Mouse (Mus musculus): ENCODE results near the gene Kcnq1. TPM values are rescaled to one million over a fixed set of nuclear protein-coding genes. Genes with fewer than 3 reads are reported as not detected.

Gene Kcnq1
- polyA plus RNA-seq, 1 experiment from 2014 or later, result 17.8 TPM

DNA sequence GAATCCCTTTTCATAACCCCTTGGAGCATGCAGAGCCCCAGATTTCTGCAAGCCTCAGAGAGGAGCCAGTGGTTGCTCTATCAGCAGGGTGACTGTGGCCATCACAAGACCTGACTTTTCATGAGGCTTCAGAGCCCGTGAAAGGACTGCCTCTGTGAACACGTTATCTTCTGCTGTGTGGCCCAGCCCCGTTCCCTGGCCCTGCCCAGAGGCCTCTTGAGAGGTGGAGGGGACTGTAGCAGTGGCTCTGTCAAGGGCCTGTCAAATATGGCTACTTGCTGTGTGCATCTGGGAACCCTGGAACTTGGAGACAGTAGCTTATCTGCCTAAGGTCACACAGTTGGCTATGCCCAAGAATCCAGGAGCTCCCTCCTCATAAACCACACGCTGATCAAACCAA, 5.6 kb downstream of the Kcnq1 start:
- 46% methylated on average over 4 of the region's 4 CpGs for WGBS
- H3K27me3 ChIP-seq (ENCODE audit: control insufficient read depth, insufficient read depth, low read length), result 0 out of 2 replicates have a peak, but pooled peaks cover 2% of the 10 kb centered on the region
- H3K9me3 ChIP-seq (ENCODE audit: control insufficient read depth, low read length), result no peaks in the 10 kb centered on the region
- no peak overlapping the region for H3K4me2 ChIP-seq (replicated peaks; ENCODE audit: low read depth)
- no peak; the same call in 1 of the 2 replicates for ATAC-seq (ENCODE audit: low FRiP score, low TSS enrichment)
- H3K9ac ChIP-seq (ENCODE audit: low read length), result no peak overlapping the region
- H3K27ac ChIP-seq (replicated peaks), result no peak overlapping the region
- no peaks in the 10 kb centered on the region for H3K36me3 ChIP-seq (ENCODE audit: control insufficient read depth, insufficient read depth, low read length)
- H3K4me3 ChIP-seq (ENCODE audit: low read depth, low read length), result no peak overlapping the region
- DNase-seq (ENCODE audit: low spot score), result peak; percentile 39
- no peak for TF ChIP-seq EP300 (optimal IDR thresholded peaks at IDR 0.05)
- no peak for TF ChIP-seq CTCF (IDR thresholded peaks at IDR 0.05; ENCODE audit: low read depth)
- H3K4me1 ChIP-seq (replicated peaks; ENCODE audit: control insufficient read depth, insufficient read depth), result 0 out of 2 replicates have a peak, but pooled peaks cover 2% of the 10 kb centered on the region

- Histone ChIP-seq H3K9me3 (ENCODE audit: control insufficient read depth, low read length) (no peaks in the 10 kb centered on the region), H3K27ac (replicated peaks) (no peak overlapping the region), H3K27me3 (ENCODE audit: control insufficient read depth, insufficient read depth, low read length) (0 out of 2 replicates have a peak, but pooled peaks cover 2% of the 10 kb centered on the region), H3K9ac (ENCODE audit: low read length) (no peak overlapping the region), H3K4me1 (replicated peaks; ENCODE audit: control insufficient read depth, insufficient read depth) (no peaks in the 10 kb centered on the region), H3K4me3 (ENCODE audit: low read depth, low read length) (no peak overlapping the region), H3K4me2 (replicated peaks; ENCODE audit: low read depth) (no peak overlapping the region), H3K36me3 (ENCODE audit: control insufficient read depth, insufficient read depth, low read length) (no peaks in the 10 kb centered on the region)
- TF ChIP-seq CTCF (IDR thresholded peaks at IDR 0.05; ENCODE audit: low read depth) (no peak), EP300 (optimal IDR thresholded peaks at IDR 0.05) (no peak)
- 20% methylated on average over 1 of the region's 1 CpGs for WGBS
- DNase-seq (ENCODE audit: low spot score), result no peak
- no peak for ATAC-seq (ENCODE audit: low FRiP score, low TSS enrichment)
Observed at GRCm38 (mm10) chr7:143112395-143112794, 6.2 kb downstream of the Kcnq1 start.

DNA sequence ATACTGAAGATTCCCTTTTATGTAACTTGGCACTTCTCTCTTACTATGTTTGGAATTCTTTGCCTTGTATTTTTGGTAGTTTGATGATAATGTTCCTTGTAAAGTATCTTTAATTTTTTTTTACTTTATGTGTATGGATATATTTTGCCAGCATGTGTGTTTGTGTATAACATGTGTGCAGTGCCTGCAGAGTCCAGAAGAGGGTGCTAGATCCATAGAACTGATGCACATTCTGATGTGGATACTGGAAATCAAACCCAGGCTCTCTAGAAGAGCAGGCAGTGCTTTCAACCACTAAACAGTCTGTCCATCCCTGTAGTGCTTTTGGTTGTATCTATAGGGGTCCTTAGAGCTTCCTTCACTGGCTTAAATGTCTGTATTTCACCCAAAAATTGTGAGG, 8.6 kb downstream of the Kcnq1 start:
- ATAC-seq (ENCODE audit: low FRiP score, low TSS enrichment) (no peak), DNase-seq (ENCODE audit: low spot score) (no peak)
- H3K36me3 ChIP-seq (ENCODE audit: control insufficient read depth, insufficient read depth, low read length), result no peaks in the 10 kb centered on the region
- H3K4me2 ChIP-seq (replicated peaks; ENCODE audit: low read depth), result no peak overlapping the region
- no peaks in the 10 kb centered on the region for H3K27me3 ChIP-seq (ENCODE audit: control insufficient read depth, insufficient read depth, low read length)
- peaks cover 2% of the 10 kb centered on the region for H3K4me1 ChIP-seq (replicated peaks; ENCODE audit: control insufficient read depth, insufficient read depth)
- H3K9ac ChIP-seq (ENCODE audit: low read length), result no peak overlapping the region
- no peaks in the 10 kb centered on the region for H3K9me3 ChIP-seq (ENCODE audit: control insufficient read depth, low read length)
- H3K27ac ChIP-seq (replicated peaks), result no peak overlapping the region
- H3K4me3 ChIP-seq (ENCODE audit: low read depth, low read length), result no peak overlapping the region
- TF ChIP-seq CTCF (IDR thresholded peaks at IDR 0.05; ENCODE audit: low read depth) (peak; percentile 34; the same call in 1 of the 2 replicates), EP300 (optimal IDR thresholded peaks at IDR 0.05) (no peak)

- Histone ChIP-seq H3K9ac (ENCODE audit: low read length) (no peak overlapping the region), H3K4me1 (replicated peaks; ENCODE audit: control insufficient read depth, insufficient read depth) (peaks cover 4% of the 10 kb centered on the region), H3K27me3 (ENCODE audit: control insufficient read depth, insufficient read depth, low read length) (no peaks in the 10 kb centered on the region), H3K36me3 (ENCODE audit: control insufficient read depth, insufficient read depth, low read length) (no peaks in the 10 kb centered on the region), H3K9me3 (ENCODE audit: control insufficient read depth, low read length) (no peaks in the 10 kb centered on the region), H3K4me3 (ENCODE audit: low read depth, low read length) (no peak overlapping the region), H3K27ac (replicated peaks) (no peak overlapping the region), H3K4me2 (replicated peaks; ENCODE audit: low read depth) (no peak overlapping the region)
- WGBS, result 77% methylated on average over 5 of the region's 5 CpGs
- DNase-seq (ENCODE audit: low spot score) (no peak), ATAC-seq (ENCODE audit: low FRiP score, low TSS enrichment) (no peak)
- TF ChIP-seq EP300 (optimal IDR thresholded peaks at IDR 0.05), result no peak
- no peak for TF ChIP-seq CTCF (IDR thresholded peaks at IDR 0.05; ENCODE audit: low read depth)
Observed at GRCm38 (mm10) chr7:143116521-143116920, 10.4 kb downstream of the Kcnq1 start.

GRCm38 (mm10) chr7:143119407-143119806, 13.2 kb downstream of the Kcnq1 start:
- Histone ChIP-seq H3K27ac (replicated peaks) (peak overlapping the region; percentile 74), H3K9ac (ENCODE audit: low read length) (no peak overlapping the region), H3K36me3 (ENCODE audit: control insufficient read depth, insufficient read depth, low read length) (no peaks in the 10 kb centered on the region), H3K4me3 (ENCODE audit: low read depth, low read length) (no peak overlapping the region), H3K27me3 (ENCODE audit: control insufficient read depth, insufficient read depth, low read length) (no peaks in the 10 kb centered on the region), H3K9me3 (ENCODE audit: control insufficient read depth, low read length) (no peaks in the 10 kb centered on the region), H3K4me1 (replicated peaks; ENCODE audit: control insufficient read depth, insufficient read depth) (peaks cover 8% of the 10 kb centered on the region), H3K4me2 (replicated peaks; ENCODE audit: low read depth) (no peak overlapping the region)
- 39% methylated on average over 1 of the region's 1 CpGs for WGBS
- DNase-seq (ENCODE audit: low spot score), result peak; percentile 79
- ATAC-seq (ENCODE audit: low FRiP score, low TSS enrichment), result peak; percentile 61
- TF ChIP-seq CTCF (IDR thresholded peaks at IDR 0.05; ENCODE audit: low read depth) (no peak), EP300 (optimal IDR thresholded peaks at IDR 0.05) (no peak)

DNA sequence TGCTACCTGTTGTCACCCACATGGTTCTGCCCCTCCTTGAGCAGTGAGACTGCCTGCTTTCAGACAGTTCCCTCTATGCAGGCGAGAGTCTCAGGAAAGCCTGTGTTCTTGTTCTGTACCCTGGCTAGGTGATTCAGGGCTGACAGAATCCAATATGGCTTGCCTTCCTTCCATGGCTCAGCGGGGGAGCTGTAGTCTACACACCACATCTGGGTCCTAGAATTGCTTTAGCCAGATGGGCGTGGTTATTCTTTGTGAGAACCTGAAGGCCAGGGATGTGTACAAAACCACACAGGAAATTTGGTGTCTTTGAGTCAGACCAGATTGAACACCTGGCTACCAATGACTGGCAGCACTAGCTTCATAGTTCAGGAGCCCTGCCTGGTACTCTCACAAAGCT, 13.7 kb downstream of the Kcnq1 start:
- Histone ChIP-seq H3K9me3 (ENCODE audit: control insufficient read depth, low read length) (no peaks in the 10 kb centered on the region), H3K36me3 (ENCODE audit: control insufficient read depth, insufficient read depth, low read length) (no peaks in the 10 kb centered on the region), H3K27me3 (ENCODE audit: control insufficient read depth, insufficient read depth, low read length) (no peaks in the 10 kb centered on the region), H3K4me2 (replicated peaks; ENCODE audit: low read depth) (no peak overlapping the region), H3K4me3 (ENCODE audit: low read depth, low read length) (no peak overlapping the region), H3K4me1 (replicated peaks; ENCODE audit: control insufficient read depth, insufficient read depth) (peaks cover 9% of the 10 kb centered on the region), H3K9ac (ENCODE audit: low read length) (no peak overlapping the region), H3K27ac (replicated peaks) (peak overlapping the region; percentile 74)
- TF ChIP-seq EP300 (optimal IDR thresholded peaks at IDR 0.05) (no peak), CTCF (IDR thresholded peaks at IDR 0.05; ENCODE audit: low read depth) (no peak)
- no peak for DNase-seq (ENCODE audit: low spot score)
- no peak for ATAC-seq (ENCODE audit: low FRiP score, low TSS enrichment)
- 60% methylated on average over 3 of the region's 3 CpGs for WGBS
